Mouse (Mus musculus) layer of hippocampus, adult 9-11 months (tissue): ENCODE data around the gene Scarb2.

Experiments
- DNase-seq: peaks from one replicate; pipeline ENCODE4 v3.0.0; 2022

The Scarb2 gene

GRCm38 (mm10) chr5:92434070-92434469 is 72.6 kb downstream of the Scarb2 start:
- no peak for DNase-seq

- no peak for DNase-seq
Observed at GRCm38 (mm10) chr5:92431611-92432010, 75.0 kb downstream of the Scarb2 start.

- no peak for DNase-seq
Observed at GRCm38 (mm10) chr5:92430723-92431122, 75.9 kb downstream of the Scarb2 start.

- no peak for DNase-seq
Observed at GRCm38 (mm10) chr5:92424126-92424525, 82.5 kb downstream of the Scarb2 start.

GRCm38 (mm10) chr5:92413982-92414375 is 92.7 kb downstream of the Scarb2 start:
- no peak for DNase-seq

GRCm38 (mm10) chr5:92413271-92413981 is 93.2 kb downstream of the Scarb2 start:
- DNase-seq = no peak

- DNase-seq = no peak
Observed at GRCm38 (mm10) chr5:92411461-92412140, 95.0 kb downstream of the Scarb2 start.

- DNase-seq = no peak
Observed at GRCm38 (mm10) chr5:92410486-92410885, 96.1 kb downstream of the Scarb2 start.

GRCm38 (mm10) chr5:92409361-92410155 is 97.1 kb downstream of the Scarb2 start:
- DNase-seq = no peak

GRCm38 (mm10) chr5:92404400-92404678 is 102.3 kb downstream of the Scarb2 start:
- DNase-seq = no peak

- no peak for DNase-seq
Observed at GRCm38 (mm10) chr5:92403562-92404399, 102.9 kb downstream of the Scarb2 start.

- no peak for DNase-seq
Observed at GRCm38 (mm10) chr5:92402816-92403215, 103.8 kb downstream of the Scarb2 start.

GRCm38 (mm10) chr5:92398153-92398552 is 108.5 kb downstream of the Scarb2 start:
- peak; percentile 45 for DNase-seq

- DNase-seq = no peak
Observed at GRCm38 (mm10) chr5:92396476-92396875, 110.2 kb downstream of the Scarb2 start.

GRCm38 (mm10) chr5:92395764-92396163 is 110.9 kb downstream of the Scarb2 start:
- no peak for DNase-seq

GRCm38 (mm10) chr5:92393863-92394262 is 112.8 kb downstream of the Scarb2 start:
- DNase-seq = no peak

- no peak for DNase-seq
Observed at GRCm38 (mm10) chr5:92392542-92392941, 114.1 kb downstream of the Scarb2 start.
